In the genomic region with DNA sequence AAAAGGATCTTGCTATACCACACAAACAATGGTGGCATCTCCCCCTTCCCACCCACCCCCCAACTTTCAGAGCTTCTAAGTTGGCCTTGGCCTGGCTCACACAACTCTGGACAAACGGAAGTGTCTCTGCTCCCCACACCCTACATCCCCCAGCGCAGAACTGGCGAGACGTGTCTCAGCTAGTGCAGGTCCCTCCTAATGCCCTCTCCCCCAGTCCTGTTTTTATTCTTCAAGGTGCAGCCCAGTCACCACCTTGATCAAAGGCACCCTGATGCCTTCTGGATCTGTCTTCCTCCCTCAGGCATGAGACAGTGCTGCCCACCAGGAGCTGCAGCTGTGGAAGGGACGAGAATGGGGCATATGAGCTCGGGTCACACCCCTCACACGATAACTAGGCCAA, we compare ENCODE assay signal across 22 mouse cellular contexts.
"Had no signal": no experiment of that assay in that cellular context is flagged by ENCODE, and none has a peak within 500 bp of the region (broad histone marks: within the 10 kb centered on the region; RNA-seq: fewer than 3 reads in every experiment).

No protein-coding gene starts in this region.

- H3K4me3 ChIP-seq: layer of hippocampus, adult 2 months; liver, embryonic 12.5 days; liver, embryonic 15.5 days; lung, embryonic 15.5 days; megakaryocyte, embryonic 14.5 days; midbrain, embryonic 10.5 days; midbrain, embryonic 13.5 days; myocyte; neural tube, embryonic 13.5 days; stomach, embryonic 15.5 days had no signal

- ATAC-seq: inflammation-experienced regulatory T-cells, adult 6 months; intestine, embryonic 16.5 days; liver, embryonic 12.5 days; midbrain, embryonic 13.5 days; midbrain, embryonic 16.5 days had no signal

- H3K9me3 ChIP-seq: liver, embryonic 12.5 days; liver, embryonic 15.5 days; lung, embryonic 15.5 days; megakaryocyte, embryonic 14.5 days; midbrain, embryonic 10.5 days; midbrain, embryonic 13.5 days; neural tube, embryonic 13.5 days; stomach, embryonic 15.5 days had no signal

- H3K27ac ChIP-seq: layer of hippocampus, adult 2 months; liver, embryonic 12.5 days; liver, embryonic 15.5 days; lung, embryonic 15.5 days; midbrain, embryonic 10.5 days; midbrain, embryonic 13.5 days; neural tube, embryonic 13.5 days; stomach, embryonic 15.5 days had no signal

- DNase-seq: layer of hippocampus, adult 9-11 months; liver; lung, adult 18-20 months; lung, postnatal 10 days; lung, postnatal 36 days; retina, postnatal 1 day; right cerebral cortex, postnatal 25 days; spleen, adult 18-20 months; thymus, postnatal 25 days had no signal

- H3K36me3 ChIP-seq: liver, embryonic 12.5 days; liver, embryonic 15.5 days; lung, embryonic 15.5 days; midbrain, embryonic 10.5 days; midbrain, embryonic 13.5 days; neural tube, embryonic 13.5 days; stomach, embryonic 15.5 days had no signal

- H3K9ac ChIP-seq: liver, embryonic 12.5 days; liver, embryonic 15.5 days; lung, embryonic 15.5 days; midbrain, embryonic 13.5 days; neural tube, embryonic 13.5 days; stomach, embryonic 15.5 days had no signal

- H3K4me2 ChIP-seq: liver, embryonic 12.5 days; liver, embryonic 15.5 days; lung, embryonic 15.5 days; midbrain, embryonic 13.5 days; neural tube, embryonic 13.5 days; stomach, embryonic 15.5 days had no signal
